Mouse (Mus musculus): ENCODE measurements around the gene Smg9. TPM values are rescaled to one million over a fixed set of nuclear protein-coding genes. Genes with fewer than 3 reads are reported as not detected.
"Not testable (repeated sequence)": the region's sequence is repeated elsewhere in the genome, so short reads cannot be mapped to it uniquely, and the experiment has no call there.

The Smg9 gene
- polyA plus RNA-seq, 1 experiment from 2014 or later, result 24.6 TPM

DNA sequence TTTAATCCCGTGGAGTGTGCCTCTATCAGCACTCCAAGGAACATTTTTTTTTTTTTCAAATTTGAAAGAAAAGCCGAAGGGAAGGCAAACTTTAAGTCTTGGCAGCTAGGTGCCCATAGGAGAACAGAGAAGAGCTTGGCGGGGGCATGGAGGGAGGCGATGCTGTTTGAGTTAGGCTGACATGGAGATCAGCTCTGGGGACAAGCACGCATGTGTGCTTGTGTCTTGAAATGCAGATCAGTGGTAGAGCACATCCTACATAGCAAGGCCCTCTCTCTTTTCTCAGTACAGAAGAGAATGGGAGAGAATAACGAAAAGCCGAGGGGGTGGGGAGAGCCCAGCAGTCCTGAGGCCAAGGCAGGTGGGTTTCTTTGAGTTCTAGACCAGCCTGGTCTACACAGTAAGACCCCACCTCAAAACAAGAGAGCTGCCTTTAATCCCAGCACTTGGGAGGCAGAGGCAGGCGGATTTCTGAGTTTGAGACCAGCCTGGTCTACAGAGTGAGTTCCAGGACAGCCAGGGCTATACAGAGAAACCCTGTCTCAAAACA, 980 bp upstream of the Smg9 start:
- WGBS, result 94% methylated on average over 8 of the region's 8 CpGs
- ATAC-seq (ENCODE audit: low read depth), result no peak
- H3K4me1 ChIP-seq (replicated peaks; ENCODE audit: control insufficient read depth, insufficient read depth, low read length), result peaks cover 2% of the 10 kb centered on the region; the same call in 1 of the 2 replicates

DNA sequence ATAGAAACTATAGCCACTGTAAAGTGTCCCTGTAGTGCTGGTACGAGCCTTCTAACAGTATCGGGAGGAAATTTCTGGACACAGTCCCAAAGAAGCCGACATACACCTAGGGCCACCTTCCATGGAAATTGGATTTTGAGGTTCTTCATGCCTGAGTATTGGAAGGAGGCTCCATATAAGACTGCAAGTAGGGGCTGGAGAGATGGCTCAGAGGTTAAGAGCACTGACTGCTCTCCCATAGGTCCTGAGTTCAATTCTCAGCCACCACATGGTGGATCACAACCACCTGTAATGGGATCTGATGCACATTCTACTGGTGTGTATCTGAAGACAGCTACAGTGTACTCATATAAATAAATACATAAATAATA, 648 bp downstream of the Smg9 start:
- ATAC-seq (ENCODE audit: low read depth), result no peak
- H3K36me3 ChIP-seq (ENCODE audit: control insufficient read depth, insufficient read depth, low read length), result peaks cover 9% of the 10 kb centered on the region; the same call in 1 of the 2 replicates
- peaks cover 2% of the 10 kb centered on the region; the same call in 1 of the 2 replicates for H3K4me1 ChIP-seq (replicated peaks; ENCODE audit: control insufficient read depth, insufficient read depth, low read length)
- peak overlapping the region; percentile 67 for H3K4me2 ChIP-seq (ENCODE audit: low read depth, low read length)
- H3K9ac ChIP-seq (ENCODE audit: low read length), result peak overlapping the region; percentile 82
- WGBS, result 5% methylated on average over 3 of the region's 3 CpGs
- H3K27me3 ChIP-seq (ENCODE audit: control insufficient read depth, insufficient read depth, low read depth, low read length), result no peaks in the 10 kb centered on the region
- no peaks in the 10 kb centered on the region for H3K9me3 ChIP-seq (ENCODE audit: control insufficient read depth, low read length)
- H3K4me3 ChIP-seq (ENCODE audit: low read length), result peak overlapping the region; percentile 68
- H3K27ac ChIP-seq (ENCODE audit: low read length), result peak overlapping the region; percentile 98

More for the DNA sequence above, 980 bp upstream of the Smg9 start:
- Histone ChIP-seq H3K27ac (ENCODE audit: low read length) (no peak overlapping the region), H3K36me3 (ENCODE audit: control insufficient read depth, insufficient read depth, low read length) (0 out of 2 replicates have a peak, but pooled peaks cover 5% of the 10 kb centered on the region), H3K9me3 (ENCODE audit: control insufficient read depth, low read length) (no peaks in the 10 kb centered on the region), H3K9ac (ENCODE audit: low read length) (no peak overlapping the region), H3K27me3 (ENCODE audit: control insufficient read depth, insufficient read depth, low read depth, low read length) (no peaks in the 10 kb centered on the region), H3K4me2 (ENCODE audit: low read depth, low read length) (no peak overlapping the region), H3K4me3 (ENCODE audit: low read length) (no peak overlapping the region)

DNA sequence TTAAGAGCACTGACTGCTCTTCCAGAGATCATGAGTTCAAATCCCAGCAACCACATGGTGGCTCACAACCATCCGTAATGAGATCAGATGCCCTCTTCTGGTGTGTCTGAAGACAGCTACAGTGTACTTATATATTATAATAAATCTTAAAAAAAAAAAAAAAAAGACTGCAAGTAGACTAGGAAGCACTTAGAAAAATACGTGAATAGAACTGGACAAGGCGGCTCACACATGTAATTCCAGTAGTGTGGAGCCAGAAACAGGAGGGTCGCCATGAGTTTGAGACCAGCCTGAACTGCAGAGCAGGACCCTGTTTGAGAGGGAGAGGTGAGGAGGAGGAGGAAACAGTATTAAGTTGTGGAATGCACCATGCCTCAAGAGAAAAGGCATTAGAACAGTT, 1.1 kb downstream of the Smg9 start:
- ATAC-seq (ENCODE audit: low read depth); H3K9ac ChIP-seq (ENCODE audit: low read length); H3K27ac ChIP-seq (ENCODE audit: low read length); H3K27me3 ChIP-seq (ENCODE audit: control insufficient read depth, insufficient read depth, low read depth, low read length); H3K36me3 ChIP-seq (ENCODE audit: control insufficient read depth, insufficient read depth, low read length); H3K4me1 ChIP-seq (replicated peaks; ENCODE audit: control insufficient read depth, insufficient read depth, low read length); H3K9me3 ChIP-seq (ENCODE audit: control insufficient read depth, low read length): not testable (repeated sequence)
- Histone ChIP-seq H3K4me2 (ENCODE audit: low read depth, low read length) (peak overlapping the region; percentile 67; the same call in 1 of the 2 replicates), H3K4me3 (ENCODE audit: low read length) (peak overlapping the region; percentile 68; the same call in 1 of the 2 replicates)
- WGBS, result 86% methylated on average over 4 of the region's 4 CpGs

DNA sequence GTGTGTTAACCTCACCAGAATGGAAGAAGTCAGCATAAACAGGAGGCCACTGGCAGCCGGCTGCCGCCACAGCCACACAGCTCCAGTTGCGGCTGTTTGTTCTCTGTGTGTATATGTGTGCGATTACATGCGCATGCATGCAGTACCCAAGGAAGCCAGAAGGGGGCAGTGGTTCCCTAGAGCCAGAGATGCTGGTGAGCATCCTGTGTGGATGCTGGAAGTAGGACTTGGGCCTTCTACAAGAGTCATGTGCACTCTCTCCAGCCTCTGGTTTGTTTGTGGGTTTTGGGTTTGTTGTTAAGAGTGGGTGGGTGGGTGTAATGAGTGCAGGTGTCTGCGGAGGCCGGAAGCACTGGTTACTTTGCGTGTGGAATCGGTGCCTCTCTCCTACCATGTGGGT, 3.4 kb downstream of the Smg9 start:
- WGBS, result 96% methylated on average over 9 of the region's 9 CpGs
- Histone ChIP-seq H3K4me2 (ENCODE audit: low read depth, low read length) (no peak overlapping the region), H3K36me3 (ENCODE audit: control insufficient read depth, insufficient read depth, low read length) (peaks cover 14% of the 10 kb centered on the region; the same call in 1 of the 2 replicates), H3K4me1 (replicated peaks; ENCODE audit: control insufficient read depth, insufficient read depth, low read length) (peaks cover 6% of the 10 kb centered on the region; the same call in 1 of the 2 replicates), H3K27me3 (ENCODE audit: control insufficient read depth, insufficient read depth, low read depth, low read length) (no peaks in the 10 kb centered on the region), H3K9ac (ENCODE audit: low read length) (no peak overlapping the region), H3K27ac (ENCODE audit: low read length) (no peak overlapping the region), H3K9me3 (ENCODE audit: control insufficient read depth, low read length) (no peaks in the 10 kb centered on the region), H3K4me3 (ENCODE audit: low read length) (no peak overlapping the region)
- ATAC-seq (ENCODE audit: low read depth), result no peak

DNA sequence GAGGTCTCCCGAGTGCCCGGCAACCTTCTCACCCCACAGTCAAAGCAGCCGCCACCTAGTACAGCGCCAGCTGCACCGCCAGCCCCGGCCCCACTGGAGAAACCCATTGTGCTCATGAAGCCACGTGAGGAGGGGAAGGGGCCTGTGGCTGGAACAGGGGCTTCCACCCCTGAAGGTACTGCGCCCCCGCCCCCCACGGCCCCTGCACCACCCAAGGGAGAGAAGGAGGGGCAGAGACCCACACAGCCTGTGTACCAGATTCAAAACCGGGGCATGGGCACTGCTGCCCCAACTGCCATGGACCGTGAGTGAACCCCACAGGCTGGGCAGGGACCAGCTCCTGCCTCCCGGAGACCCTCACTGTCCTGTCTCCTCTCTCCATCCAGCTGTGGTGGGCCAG, 6.2 kb downstream of the Smg9 start:
- 93% methylated on average over 12 of the region's 13 CpGs for WGBS
- peaks cover 14% of the 10 kb centered on the region; the same call in 1 of the 2 replicates for H3K36me3 ChIP-seq (ENCODE audit: control insufficient read depth, insufficient read depth, low read length)
- no peak for ATAC-seq (ENCODE audit: low read depth)

DNA sequence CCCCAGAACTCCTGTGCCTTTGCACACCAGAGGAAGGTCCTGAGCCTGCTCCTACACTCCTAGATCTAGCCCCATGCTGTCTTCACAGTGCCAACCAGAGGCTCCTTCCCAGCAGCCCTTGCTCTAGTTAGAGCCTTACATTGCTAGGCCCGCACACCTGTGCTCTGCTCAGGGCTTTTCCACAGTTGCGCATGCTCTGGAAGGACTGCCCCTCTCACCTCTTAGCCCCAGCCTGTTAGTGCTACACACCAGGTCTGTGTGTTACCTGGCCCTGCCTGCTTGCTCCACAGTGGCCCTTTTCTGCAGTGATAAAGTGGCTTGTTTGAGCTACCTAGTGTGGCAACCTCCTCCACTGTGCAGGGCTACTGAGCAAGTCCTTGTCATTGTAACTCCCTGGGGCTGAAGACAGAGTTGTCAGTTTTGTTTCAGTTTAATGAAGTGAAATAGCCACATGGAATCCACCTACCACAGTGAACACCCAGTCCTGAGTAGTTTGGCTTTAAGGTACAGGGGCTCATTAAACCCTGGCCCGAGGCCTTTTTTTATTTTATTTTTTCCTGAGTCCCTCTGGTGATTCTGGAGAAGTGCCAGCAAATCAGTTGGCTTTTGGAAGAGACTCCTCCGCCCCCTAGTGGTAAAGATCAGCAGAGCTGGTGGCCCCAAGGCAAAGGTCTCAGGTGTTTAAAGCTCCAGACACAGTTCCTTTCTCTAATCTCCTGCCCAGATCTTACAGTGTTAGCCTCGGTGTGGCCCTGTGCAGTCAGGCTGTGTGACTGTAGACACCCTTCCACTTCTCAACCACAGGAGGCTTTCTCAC, 7.3 kb downstream of the Smg9 start:
- no peak for ATAC-seq (ENCODE audit: low read depth)
- no peak overlapping the region for H3K9ac ChIP-seq (ENCODE audit: low read length)
- 40% methylated on average over 5 of the region's 5 CpGs for WGBS
- H3K4me1 ChIP-seq (replicated peaks; ENCODE audit: control insufficient read depth, insufficient read depth, low read length), result 0 out of 2 replicates have a peak, but pooled peaks cover 4% of the 10 kb centered on the region
- no peak overlapping the region for H3K4me3 ChIP-seq (ENCODE audit: low read length)
- 0 out of 2 replicates have a peak overlapping the region, but pooled peaks have one; percentile 18 for H3K27ac ChIP-seq (ENCODE audit: low read length)
- H3K4me2 ChIP-seq (ENCODE audit: low read depth, low read length), result no peak overlapping the region
- H3K9me3 ChIP-seq (ENCODE audit: control insufficient read depth, low read length), result no peaks in the 10 kb centered on the region
- H3K36me3 ChIP-seq (ENCODE audit: control insufficient read depth, insufficient read depth, low read length), result peaks cover 14% of the 10 kb centered on the region; the same call in 1 of the 2 replicates
- H3K27me3 ChIP-seq (ENCODE audit: control insufficient read depth, insufficient read depth, low read depth, low read length), result no peaks in the 10 kb centered on the region

More for the DNA sequence above, 6.2 kb downstream of the Smg9 start:
- H3K27me3 ChIP-seq (ENCODE audit: control insufficient read depth, insufficient read depth, low read depth, low read length), result no peaks in the 10 kb centered on the region
- no peak overlapping the region for H3K27ac ChIP-seq (ENCODE audit: low read length)
- no peak overlapping the region for H3K4me3 ChIP-seq (ENCODE audit: low read length)
- H3K4me1 ChIP-seq (replicated peaks; ENCODE audit: control insufficient read depth, insufficient read depth, low read length), result peaks cover 4% of the 10 kb centered on the region; the same call in 1 of the 2 replicates
- no peaks in the 10 kb centered on the region for H3K9me3 ChIP-seq (ENCODE audit: control insufficient read depth, low read length)
- H3K4me2 ChIP-seq (ENCODE audit: low read depth, low read length), result no peak overlapping the region
- no peak overlapping the region for H3K9ac ChIP-seq (ENCODE audit: low read length)

DNA sequence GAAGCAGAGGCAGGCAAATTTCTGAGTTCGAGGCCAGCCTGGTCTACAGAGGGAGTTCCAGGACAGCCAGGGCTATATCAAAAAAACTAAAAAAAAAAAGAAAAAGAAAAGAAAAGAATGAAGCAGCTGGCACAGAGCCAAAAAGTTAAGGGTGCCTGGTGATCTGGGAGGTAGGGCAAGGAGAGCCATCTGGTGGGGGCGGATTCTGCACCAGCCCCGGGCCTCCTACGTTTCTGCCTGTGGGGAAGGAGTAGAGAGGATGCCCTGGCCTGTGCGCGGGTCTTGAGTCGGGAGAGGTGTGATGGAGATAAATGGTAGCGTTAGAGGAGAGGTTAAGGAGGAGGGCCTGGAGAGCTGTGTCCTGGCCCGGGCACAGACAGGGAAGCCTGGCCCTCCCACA, 8.8 kb downstream of the Smg9 start:
- Histone ChIP-seq H3K9me3 (ENCODE audit: control insufficient read depth, low read length) (no peaks in the 10 kb centered on the region), H3K27me3 (ENCODE audit: control insufficient read depth, insufficient read depth, low read depth, low read length) (no peaks in the 10 kb centered on the region), H3K4me2 (ENCODE audit: low read depth, low read length) (no peak overlapping the region), H3K27ac (ENCODE audit: low read length) (no peak overlapping the region), H3K9ac (ENCODE audit: low read length) (no peak overlapping the region), H3K36me3 (ENCODE audit: control insufficient read depth, insufficient read depth, low read length) (peaks cover 8% of the 10 kb centered on the region; the same call in 1 of the 2 replicates), H3K4me1 (replicated peaks; ENCODE audit: control insufficient read depth, insufficient read depth, low read length) (0 out of 2 replicates have a peak, but pooled peaks cover 4% of the 10 kb centered on the region), H3K4me3 (ENCODE audit: low read length) (no peak overlapping the region)
- 69% methylated on average over 9 of the region's 9 CpGs for WGBS
- no peak for ATAC-seq (ENCODE audit: low read depth)

DNA sequence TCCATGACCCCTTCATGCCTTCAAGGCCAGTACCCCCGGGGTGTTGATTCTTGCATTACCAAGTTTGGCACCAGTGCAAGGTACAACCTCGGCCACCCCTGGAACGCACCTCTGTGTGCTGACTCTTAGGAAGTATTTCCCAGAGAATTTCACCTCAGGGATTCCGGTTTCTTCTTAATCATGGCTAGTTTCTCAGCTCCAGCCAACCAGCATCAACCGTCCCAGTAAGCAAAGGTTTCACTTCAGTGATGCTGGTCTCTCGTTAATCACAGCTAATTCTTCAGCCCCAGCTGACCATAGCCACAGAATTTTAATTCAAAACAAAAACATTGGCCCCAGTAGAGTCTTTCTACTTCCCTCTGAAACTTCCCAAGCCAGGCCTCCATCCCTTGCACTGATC, 10.7 kb downstream of the Smg9 start:
- Histone ChIP-seq H3K4me3 (ENCODE audit: low read length) (no peak overlapping the region), H3K4me1 (replicated peaks; ENCODE audit: control insufficient read depth, insufficient read depth, low read length) (0 out of 2 replicates have a peak, but pooled peaks cover 4% of the 10 kb centered on the region), H3K4me2 (ENCODE audit: low read depth, low read length) (no peak overlapping the region), H3K27me3 (ENCODE audit: control insufficient read depth, insufficient read depth, low read depth, low read length) (no peaks in the 10 kb centered on the region), H3K36me3 (ENCODE audit: control insufficient read depth, insufficient read depth, low read length) (peaks cover 4% of the 10 kb centered on the region; the same call in 1 of the 2 replicates), H3K27ac (ENCODE audit: low read length) (no peak overlapping the region), H3K9ac (ENCODE audit: low read length) (no peak overlapping the region), H3K9me3 (ENCODE audit: control insufficient read depth, low read length) (no peaks in the 10 kb centered on the region)
- 84% methylated on average over 6 of the region's 6 CpGs for WGBS
- no peak for ATAC-seq (ENCODE audit: low read depth)

DNA sequence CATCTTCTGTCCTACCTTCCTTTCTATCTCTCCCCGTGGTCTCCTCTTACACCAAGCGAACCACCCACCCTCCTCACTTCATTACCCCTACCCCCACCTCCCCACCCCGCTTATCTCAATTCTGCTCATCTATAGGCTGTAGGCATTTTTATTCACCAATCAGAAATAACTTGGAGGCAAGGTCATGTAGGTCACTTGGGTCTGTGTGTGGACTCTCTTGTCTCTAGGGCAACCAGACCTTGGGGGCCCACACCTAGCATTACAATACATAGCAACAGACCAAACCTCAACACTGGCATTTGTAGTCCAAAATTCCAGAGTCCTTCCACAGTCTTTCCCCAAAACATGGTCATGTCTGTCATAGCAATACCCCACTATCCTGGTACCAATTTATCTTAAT, 11.4 kb downstream of the Smg9 start:
- ATAC-seq (ENCODE audit: low read depth), result no peak
- H3K27me3 ChIP-seq (ENCODE audit: control insufficient read depth, insufficient read depth, low read depth, low read length), result no peaks in the 10 kb centered on the region
- no peak overlapping the region for H3K27ac ChIP-seq (ENCODE audit: low read length)
- WGBS, result 70% methylated on average over 3 of the region's 3 CpGs
- no peak overlapping the region for H3K9ac ChIP-seq (ENCODE audit: low read length)
- no peak overlapping the region for H3K4me2 ChIP-seq (ENCODE audit: low read depth, low read length)
- no peak overlapping the region for H3K4me3 ChIP-seq (ENCODE audit: low read length)
- H3K9me3 ChIP-seq (ENCODE audit: control insufficient read depth, low read length), result no peaks in the 10 kb centered on the region
- H3K36me3 ChIP-seq (ENCODE audit: control insufficient read depth, insufficient read depth, low read length), result peaks cover 2% of the 10 kb centered on the region; the same call in 1 of the 2 replicates
- H3K4me1 ChIP-seq (replicated peaks; ENCODE audit: control insufficient read depth, insufficient read depth, low read length), result 0 out of 2 replicates have a peak, but pooled peaks cover 4% of the 10 kb centered on the region

Measured in lung, embryonic 16.5 days (tissue).